Mouse (Mus musculus) naive thymus-derived CD4-positive, alpha-beta T cell, adult 2 months (primary cell): ENCODE measurements around the gene Ndufab1.

ENCODE experiments used
- DNase-seq: peaks from one replicate; pipeline ENCODE4 v3.0.0-alpha.2; 2011; ENCODE audit warnings: low read depth

The Ndufab1 gene

DNA sequence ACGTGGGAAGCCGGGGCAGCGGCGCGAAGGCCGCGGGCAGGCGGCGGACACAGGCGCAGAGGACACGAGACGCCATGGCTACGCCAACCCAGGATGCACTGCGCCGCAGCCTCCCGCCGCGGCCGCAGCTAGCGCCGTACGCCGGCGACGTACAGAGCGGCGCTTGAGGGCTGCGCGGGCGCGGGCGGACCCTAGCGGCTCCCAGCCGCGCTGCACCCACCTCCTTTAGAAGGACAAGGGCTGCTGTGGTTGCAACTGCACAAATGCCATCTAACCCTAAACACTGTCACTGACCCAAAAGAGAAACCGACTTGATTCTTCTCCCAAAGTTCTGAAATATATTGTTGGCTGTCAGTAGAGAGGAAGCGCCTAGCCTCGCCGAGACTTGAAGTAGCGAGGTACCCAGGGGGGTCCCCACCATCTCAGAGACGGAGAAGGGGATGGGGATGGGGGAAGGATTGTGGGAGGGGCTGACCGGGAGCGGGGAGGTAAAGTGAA is at the start of gene Ndufab1:
Gene Ndufab1 (minus strand): TSS at position 140 of the 498 bp plus-strand sequence.
- DNase-seq: peak; percentile 90

DNA sequence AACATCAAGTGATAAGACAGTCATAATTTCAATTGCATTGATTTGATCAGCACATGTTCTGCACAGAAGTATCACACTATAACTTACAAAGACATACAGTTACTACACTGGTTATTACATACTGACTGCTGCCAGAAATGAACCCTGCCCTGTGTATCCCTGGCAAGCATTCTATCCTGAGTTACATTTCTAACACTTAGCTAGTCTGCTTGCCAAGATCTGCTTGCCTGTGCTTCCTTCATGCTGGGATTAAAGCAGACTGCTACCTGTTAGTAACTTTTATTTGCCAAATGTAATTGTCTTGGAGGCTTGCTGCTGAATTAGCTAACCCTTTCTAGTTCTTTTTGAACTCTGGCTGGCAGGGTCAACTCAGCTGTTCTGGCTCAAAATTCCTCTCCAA is 39.3 kb upstream of the Ndufab1 start:
- no peak for DNase-seq

DNA sequence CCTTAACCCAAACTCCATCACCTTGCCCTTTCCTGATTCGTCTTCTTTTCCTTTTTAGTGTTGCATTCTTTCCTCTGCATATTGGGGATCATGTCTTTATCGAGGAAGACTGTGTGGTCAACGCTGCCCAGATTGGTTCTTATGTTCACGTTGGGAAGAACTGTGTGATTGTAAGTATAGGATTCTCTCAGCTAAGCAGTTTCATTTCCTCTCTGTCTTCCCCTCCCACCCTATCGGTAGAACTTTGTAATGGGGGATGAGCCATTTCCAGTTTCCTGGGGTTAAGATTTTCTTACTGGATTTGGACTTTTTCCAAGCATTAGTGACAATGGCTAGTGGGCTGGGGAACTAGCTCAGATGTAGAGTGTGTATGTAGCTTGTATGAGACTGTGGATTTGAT is 36.5 kb upstream of the Ndufab1 start:
- DNase-seq: no peak

DNA sequence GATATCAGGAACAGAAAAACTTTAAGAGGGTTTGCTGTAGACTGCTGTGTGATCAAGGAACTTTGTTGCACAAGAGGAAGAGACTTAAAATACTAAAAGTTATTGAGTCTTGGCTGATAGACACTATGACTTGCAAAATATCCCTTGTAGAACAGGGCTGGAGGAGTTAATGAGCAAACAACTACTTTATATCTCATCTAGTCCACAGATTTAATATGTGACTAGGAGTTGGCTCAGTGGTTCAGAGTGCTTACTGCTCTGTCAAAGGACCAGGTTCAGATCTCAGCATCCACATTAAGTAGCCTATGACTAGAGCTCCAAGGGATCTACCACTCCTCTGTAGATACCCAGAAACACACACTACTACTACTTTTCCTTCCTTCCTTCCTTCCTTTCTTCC is 35.4 kb upstream of the Ndufab1 start:
- DNase-seq: no peak

DNA sequence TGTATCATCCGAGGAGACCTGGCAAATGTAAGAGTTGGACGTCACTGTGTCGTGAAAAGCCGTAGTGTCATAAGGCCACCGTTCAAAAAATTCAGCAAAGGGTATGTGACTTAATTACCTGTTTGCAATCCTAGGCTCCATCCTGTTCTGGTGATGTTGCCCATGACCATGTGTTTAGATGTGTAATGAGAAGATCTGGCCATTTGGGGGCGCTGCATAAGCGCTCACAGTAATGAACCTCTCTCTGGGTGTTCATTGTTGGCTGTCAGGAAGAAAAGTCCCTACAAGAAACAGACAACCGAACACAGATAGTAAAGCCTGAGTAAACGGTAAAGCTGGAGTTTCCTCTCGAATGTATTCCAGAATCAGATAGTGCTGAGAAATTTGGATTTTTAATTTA is 33.4 kb upstream of the Ndufab1 start:
- DNase-seq: peak; percentile 61

DNA sequence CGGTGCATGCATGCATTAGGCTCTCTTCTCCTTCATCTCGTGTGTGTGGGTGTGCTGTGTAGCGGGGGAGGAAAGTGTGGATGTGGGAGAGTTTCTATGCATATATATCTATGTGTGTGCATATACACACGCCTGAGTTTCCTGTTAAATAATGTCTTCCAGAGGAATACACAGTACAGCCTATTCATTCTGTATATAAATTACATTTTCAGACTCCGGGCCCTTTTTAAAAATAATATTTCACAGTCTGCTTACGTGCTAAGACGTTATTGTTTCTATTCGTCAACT is 31.6 kb upstream of the Ndufab1 start:
- DNase-seq: no peak

DNA sequence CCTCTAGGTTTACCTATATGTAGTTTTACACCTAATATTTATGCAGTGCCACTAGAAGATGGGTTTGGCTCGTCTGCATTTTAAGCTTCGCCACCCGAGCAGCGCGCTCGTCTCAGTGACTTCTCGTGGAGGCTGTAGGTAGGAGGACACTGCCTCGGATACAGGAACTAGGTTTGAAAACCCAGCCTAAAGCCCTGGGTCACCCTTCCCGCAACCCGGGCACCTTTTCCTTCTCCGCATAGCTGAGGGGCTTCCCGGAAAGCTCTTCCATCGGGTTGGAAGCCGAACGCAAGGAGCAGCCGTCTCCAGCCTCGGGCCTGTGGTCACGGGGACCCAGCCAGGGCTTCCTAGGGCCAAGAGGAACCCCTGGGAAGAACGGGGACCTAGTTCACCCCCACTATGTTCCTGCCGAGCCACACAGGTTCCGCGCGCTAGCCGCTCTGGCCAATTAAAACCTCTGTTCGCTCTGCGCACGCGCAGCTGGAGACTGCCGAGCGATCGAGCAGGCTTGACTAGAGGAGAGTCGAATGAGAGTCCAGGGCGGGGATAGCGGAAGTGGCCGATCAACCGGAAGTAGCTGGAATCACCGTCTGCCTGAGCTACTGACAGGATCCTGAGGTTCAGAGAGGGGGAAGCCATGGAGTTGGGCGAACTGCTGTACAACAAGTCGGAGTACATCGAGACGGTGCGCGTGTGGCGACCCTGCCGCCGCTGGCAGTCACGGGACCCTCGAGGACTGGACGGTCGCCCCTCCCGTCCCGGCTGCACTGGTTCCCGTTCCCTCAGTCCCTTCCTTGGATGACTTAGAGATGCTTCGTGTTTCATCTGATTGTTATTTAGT is 31.0 kb upstream of the Ndufab1 start, which contains the start of the genes Palb2 and Dctn5:
Gene Palb2 (minus strand): TSS at position 489 of the 841 bp plus-strand sequence.
Gene Dctn5 (plus strand): TSS at position 545 of the 841 bp plus-strand sequence.
- peak; percentile 98 for DNase-seq

DNA sequence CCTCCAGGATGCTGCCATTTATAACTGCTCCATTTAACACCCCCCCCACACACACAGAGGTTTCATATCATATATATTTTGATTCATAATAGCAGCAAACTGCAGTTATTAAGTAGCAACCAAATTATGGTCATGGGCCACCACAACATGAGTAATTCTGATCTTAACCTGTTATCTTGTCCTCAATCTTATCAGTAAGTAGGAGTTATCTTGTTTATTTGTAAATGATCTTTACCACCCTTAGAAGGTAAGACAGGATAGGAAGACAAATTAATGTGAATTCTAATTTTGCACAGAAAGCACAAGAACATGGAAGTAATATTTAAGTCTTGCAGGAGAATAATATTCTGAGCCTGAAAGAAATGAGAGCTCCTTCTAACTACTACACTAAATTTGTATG is 30.1 kb upstream of the Ndufab1 start:
- peak; percentile 12 for DNase-seq

DNA sequence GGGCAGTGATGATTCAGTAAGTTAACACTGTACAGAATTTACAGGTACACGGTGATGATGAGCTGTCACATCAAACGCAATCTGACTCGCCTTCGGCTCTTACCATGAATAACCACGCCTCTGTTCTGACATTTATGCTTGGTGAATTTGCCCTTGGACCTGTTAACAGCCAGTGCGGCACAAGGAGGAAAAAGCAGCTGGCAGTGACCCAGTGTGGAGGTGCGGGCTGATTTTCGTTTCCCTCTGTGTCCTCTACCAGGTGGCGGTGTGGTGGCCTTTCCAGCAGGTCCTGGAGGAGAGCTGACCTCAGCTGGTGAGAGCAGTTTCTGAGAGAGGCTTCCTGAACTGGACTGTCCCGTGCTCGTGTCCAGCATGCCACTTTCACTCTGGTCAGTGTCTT is 25.3 kb upstream of the Ndufab1 start:
- DNase-seq: no peak

DNA sequence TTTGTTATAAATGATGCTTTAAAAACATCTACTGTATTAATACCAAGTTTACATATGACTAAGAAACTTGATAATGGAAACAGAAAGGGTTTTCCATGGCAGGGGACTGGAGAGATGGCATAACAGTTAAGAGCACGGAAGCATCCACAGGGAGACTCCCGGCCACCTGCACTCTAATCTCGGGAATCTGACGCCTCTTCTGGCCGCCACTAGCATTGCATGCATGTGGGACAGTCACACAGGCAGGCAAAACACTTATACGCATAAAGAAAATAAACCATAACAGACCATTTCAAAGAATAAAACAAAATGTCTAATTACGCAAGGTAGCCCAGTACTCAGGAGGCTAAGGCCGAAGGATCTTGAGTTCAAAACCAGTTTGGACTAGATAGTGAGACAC is 23.9 kb upstream of the Ndufab1 start:
- DNase-seq: no peak

DNA sequence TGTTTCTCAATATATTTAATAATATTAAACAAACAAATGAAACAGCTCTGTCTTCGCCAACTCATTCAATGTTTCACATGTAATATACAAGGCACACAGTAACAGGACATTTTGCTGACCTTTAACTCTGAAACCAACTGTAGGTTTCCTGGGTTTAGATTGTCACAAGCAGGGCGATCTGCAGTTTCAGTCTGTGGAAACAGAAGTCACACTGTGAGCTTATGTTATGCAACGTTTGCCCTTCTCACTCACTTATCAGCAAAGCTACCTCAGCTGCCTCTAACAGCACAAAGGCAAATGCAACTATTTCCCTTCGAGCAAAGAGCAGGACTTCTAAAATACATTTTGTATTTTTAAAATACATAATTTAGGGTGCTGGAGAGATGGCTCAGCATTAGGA is 21.8 kb upstream of the Ndufab1 start:
- DNase-seq: no peak

DNA sequence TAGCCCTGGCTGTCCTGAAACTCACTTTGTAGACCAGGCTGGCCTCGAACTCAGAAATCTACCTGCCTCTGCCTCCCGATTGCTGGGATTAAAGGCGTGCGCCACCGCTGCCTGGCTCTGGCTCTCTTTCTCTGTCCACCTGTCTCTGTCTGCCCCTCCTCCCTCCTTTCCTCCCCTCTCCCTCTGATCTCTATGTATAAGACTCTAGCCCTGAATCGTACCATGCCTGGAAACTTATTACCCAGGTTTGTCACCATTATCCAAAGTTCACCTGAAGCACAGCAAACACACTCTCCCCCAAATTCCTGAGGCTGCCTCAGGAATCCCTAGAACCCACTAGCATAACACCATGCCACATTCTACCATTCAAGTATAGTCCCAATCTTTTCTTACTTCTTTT is 6.5 kb upstream of the Ndufab1 start:
- no peak for DNase-seq

DNA sequence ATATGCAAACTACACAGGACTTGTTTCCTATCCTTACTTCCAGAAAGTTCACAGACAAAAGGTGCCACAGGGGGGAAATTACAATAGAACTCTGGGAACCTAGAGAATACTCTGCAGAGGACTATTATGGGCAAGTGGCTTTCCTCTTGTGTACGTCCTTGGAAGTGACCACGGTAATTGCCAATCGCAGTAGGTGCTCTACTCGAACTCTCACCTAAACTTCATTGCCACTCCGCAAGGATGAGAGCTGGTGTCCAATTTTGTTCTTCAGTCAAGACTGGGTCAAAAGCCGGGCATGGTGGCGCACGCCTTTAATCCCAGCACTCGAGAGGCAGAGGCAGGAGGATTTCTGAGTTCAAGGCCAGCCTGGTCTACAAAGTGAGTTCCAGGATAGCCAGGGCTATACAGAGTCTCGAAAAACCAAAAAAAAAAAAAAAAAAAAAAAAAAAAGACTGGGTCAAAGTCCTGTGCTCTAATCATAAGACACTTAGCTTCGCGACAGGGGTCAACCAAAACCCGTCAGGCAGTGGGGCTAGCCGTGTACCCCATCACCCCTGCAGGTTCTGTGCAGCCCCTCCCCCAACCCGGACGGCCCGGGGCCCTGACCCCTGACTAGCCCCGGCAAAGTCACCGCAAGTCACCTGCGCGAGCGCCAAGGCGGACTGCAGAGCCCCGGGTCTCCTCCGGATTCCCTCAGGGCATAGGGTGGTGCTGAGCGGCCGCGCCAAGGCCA is 506 bp downstream of the Ndufab1 start:
- DNase-seq: peak; percentile 46

DNA sequence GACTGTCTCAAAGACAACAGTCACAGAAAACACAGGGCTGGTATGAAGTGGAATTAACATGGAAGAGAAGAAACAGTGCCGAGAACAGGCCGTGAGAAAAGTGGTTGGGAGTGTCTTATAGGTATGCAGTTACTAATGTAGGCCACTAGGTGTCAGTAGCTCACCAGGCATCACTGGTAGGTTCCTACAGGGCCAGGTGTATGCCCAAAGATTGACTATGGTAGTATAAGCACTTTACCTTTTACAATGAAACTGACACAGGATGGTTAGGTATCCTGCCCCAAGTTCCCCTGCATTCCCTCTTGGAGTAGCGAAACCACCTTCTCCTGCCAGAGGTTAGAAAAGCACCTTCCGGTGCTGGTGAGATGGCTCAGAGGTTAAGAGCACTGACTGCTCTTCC is 2.5 kb downstream of the Ndufab1 start:
- peak; percentile 82 for DNase-seq

DNA sequence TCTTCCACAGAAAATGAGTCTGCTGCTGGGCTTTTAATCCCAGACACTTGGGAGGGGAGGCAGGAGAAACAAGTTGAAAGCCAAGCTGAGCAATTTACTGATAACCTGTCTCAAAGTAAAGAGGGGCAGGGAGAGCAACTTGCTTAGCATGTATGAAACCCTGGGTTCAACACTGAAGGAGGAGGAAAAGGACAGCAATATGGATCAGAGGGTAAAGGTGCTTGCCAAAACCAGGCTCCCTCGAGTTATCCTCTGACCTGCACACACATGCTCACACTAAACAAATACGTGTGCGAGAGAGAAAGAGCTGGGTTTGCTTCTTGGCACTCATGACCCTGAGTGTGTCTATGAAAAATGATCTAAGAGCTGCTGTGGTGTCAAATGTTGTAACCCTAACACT is 3.7 kb downstream of the Ndufab1 start:
- no peak for DNase-seq

DNA sequence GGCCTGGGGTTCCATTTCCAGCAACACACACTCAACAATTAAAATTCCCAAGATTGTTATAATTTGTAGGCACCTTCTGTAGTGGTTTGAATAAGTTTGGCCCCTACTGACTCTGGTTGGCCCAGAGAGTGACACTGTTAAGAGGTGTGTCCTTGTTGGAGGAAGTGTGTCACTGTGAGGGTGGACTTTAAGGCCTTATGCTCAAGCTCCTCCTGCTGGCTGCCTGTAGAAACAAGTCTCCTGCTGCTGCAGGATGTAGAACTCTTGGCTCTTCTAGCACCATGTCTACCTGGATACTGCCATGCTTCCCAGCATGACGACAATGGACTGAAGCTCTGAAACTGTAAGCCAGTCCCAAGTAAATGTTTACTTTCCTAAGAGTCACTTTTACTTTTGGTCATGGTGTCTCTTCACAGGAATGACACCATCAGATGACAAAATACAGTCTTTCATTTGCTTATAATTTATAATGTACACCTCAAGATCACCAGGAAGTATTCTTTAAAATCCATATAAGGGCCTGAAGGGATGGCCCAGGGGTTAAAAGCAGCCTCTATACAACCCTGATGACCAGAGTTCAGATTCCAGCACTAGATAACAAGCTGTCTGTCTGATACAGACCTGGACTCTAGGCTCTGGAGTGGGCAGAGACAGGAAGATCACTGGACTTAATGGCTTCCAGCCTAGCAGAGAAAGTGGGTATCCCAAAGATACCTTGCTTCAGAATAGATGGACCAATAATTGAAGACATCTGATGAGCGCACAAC is 6.9 kb downstream of the Ndufab1 start:
- no peak for DNase-seq

DNA sequence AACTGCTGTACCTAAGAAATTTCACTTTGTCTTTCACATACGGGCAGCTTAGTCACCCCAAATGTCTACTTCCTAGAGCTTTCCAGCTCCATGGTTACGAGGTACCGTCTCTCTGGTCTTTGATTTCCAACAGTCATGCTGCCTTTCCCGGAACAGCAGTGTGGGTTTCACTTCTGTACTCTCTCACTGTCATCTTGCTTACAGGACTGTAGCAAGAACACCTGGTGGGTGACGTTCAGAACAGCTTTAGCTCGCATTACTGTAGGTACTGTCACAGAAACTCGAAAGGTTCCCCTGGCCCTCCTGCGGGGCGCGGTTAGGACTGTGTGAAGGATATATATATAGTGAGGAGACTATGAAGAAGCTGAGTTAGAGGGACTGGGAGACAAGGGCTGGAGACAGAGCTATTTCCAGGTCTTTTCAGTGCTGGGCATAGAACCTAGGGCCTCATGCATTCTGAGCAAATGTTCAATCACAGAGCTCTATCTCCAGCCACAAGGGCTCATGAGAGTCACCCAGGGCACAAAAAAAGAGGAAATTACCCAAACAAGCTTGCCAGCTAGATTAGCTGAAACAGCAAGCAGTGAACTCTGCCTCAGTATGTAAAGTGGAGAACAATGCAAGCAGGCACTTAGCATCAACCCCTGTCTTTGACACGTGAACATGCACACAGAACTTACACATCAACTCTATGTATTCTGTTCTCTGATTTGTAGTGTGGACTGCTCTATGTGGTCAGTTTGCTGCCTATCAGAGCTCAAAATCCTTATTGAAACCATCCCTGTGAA is 14.3 kb downstream of the Ndufab1 start:
- no peak for DNase-seq

DNA sequence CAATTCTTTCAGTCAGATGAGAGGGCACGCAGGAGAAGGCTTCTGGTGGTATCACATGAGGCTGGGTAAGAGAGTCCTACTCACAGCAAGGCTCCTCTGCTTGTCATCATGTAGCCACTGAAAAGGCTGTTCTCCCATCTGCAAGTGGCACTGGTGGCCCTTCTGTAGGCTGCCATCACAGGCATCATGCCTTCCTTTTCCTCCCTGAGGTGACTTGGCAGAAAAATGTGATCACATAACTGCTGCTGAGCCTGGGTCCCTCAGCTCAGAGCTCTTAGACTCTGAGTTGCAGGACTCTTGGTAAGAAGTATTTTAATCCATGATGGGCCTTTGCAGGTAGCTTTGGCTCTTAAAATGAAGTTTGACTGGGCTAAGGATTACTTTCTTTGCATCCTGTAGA is 20.6 kb downstream of the Ndufab1 start:
- no peak for DNase-seq

DNA sequence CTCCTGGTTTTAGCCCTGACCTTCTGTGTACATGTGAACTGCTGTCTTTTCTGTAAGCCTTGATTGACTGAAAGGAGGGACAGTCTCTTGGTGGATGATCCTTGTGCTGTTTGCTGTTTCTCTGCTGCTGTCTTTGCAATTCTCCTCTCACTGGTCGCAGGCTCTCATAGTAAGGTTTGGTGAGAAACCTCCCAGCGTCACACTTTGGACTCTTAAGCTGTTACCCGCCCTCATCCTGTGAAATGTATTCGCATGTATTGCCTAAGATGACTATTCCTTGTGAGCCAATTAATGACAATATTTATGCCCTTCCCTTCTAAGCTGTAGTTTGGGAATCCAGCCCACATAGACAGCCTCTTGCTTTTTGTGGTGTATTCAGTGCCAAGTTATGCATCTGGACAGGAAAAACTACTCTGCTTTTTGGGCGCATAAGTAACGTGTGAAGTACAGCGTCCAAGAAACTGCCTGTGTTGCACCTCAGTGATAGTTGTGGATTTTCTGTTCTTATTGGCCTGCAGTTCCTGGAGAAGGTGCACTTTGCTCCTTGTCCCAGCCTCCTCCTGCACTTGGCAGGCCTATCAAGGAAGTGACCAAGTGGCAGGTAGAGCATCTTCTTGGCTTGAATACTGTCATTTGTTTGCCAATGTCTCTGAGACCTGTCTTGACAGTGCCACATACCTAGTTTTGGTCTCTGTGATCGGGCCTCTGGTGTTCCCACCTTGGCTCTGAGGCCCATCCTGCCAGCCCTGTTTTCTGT is 21.7 kb downstream of the Ndufab1 start:
- no peak for DNase-seq

DNA sequence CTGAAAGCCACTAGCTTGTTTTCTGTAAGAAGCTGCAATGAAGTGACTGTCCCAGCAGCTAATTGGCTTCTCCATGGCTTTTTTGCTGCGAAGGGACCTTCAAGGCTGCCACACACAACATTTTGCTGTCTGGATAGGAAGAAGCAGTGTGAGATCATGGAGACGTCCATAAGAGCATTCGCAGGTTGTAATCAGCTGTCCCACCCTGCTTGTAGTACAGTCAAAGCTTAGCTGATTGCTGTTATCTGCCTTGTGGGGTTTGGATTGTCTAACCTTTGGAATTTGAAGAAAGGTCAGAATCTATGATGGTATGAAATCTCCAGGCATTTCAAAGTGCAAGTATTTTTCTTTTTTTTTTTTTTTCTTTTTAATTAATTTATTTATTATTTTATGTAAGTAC is 27.3 kb downstream of the Ndufab1 start:
- DNase-seq: no peak
